Mouse (Mus musculus) MEL (cell line): ENCODE results near the gene Eif4h. TPM values are rescaled to one million over a fixed set of nuclear protein-coding genes. Genes with fewer than 3 reads are reported as not detected.

Experiments used
- DNase-seq: peaks from one replicate; pipeline ENCODE4 v3.0.0; 2011; ENCODE audit warnings: low read depth, low spot score
- H3K27ac ChIP-seq: 2 replicates; pipeline ENCODE4 v1.5.1; 2012; ENCODE audit warnings: low read depth, mild to moderate bottlenecking, control low read depth, low read length, moderate library complexity; ENCODE audit not compliant: control insufficient read depth
- H3K27me3 ChIP-seq, 2 experiments: fragments of 150-350 bp in 1 of 2; sonication (generic) in 1 of 2; 2 replicates each; pipeline ENCODE4 v1.6.1; 2012; ENCODE audit warnings: low read length in 2 of 2, mild to moderate bottlenecking in 2 of 2, improper control_type of control experiment in 1 of 2, moderate library complexity in 1 of 2; ENCODE audit not compliant: insufficient read depth in 2 of 2, control insufficient read depth in 1 of 2
- H3K36me3 ChIP-seq, 2 experiments: 2 replicates each; pipeline ENCODE4 v1.6.1; 2012 to 2014; ENCODE audit warnings: low read length in 2 of 2, improper control_type of control experiment in 1 of 2, inconsistent platforms in 1 of 2, mild to moderate bottlenecking in 1 of 2; ENCODE audit not compliant: insufficient read depth in 2 of 2, control insufficient read depth in 1 of 2
- H3K4me1 ChIP-seq, 2 experiments: fragments of 150-350 bp in 1 of 2; sonication (generic) in 1 of 2; 2 replicates each; pipeline ENCODE4 v1.6.1; 2012; ENCODE audit warnings: low read length in 2 of 2, improper control_type of control experiment in 1 of 2, mild to moderate bottlenecking in 1 of 2; ENCODE audit not compliant: insufficient read depth in 2 of 2, control insufficient read depth in 1 of 2
- H3K4me3 ChIP-seq, 2 experiments: fragments of 150-350 bp in 1 of 2; sonication (generic) in 1 of 2; 2 replicates each; pipeline ENCODE4 v1.5.1; 2012; ENCODE audit warnings: low read depth in 2 of 2, low read length in 2 of 2, mild to moderate bottlenecking in 2 of 2, moderate library complexity in 2 of 2, control low read depth in 1 of 2, improper control_type of control experiment in 1 of 2; ENCODE audit not compliant: control insufficient read depth in 1 of 2, insufficient read depth in 1 of 2
- H3K79me2 ChIP-seq: 2 replicates; pipeline ENCODE4 v1.6.1; 2012; ENCODE audit warnings: mild to moderate bottlenecking, low read length, moderate library complexity; ENCODE audit not compliant: control insufficient read depth, poor library complexity, insufficient read depth
- H3K9ac ChIP-seq: 2 replicates; pipeline ENCODE4 v1.6.1; 2012; ENCODE audit warnings: low read depth, mild to moderate bottlenecking, control low read depth, low read length, moderate library complexity; ENCODE audit not compliant: control insufficient read depth, poor library complexity, severe bottlenecking
- H3K9me3 ChIP-seq: fragments of 150-350 bp; sonication (generic); replicated peaks from 2 replicates; pipeline ENCODE4 v1.6.1; 2012; ENCODE audit warnings: mild to moderate bottlenecking, low read length, improper control_type of control experiment, moderate library complexity; ENCODE audit not compliant: insufficient read depth
- CHD1 ChIP-seq: IDR thresholded peaks from 2 replicates; pipeline ENCODE4 v1.6.1; 2012; ENCODE audit warnings: low read depth, mild to moderate bottlenecking, inconsistent platforms, low read length, improper control_type of control experiment
- E2F4 ChIP-seq: IDR thresholded peaks from 2 replicates; pipeline ENCODE4 v1.6.1; 2011; ENCODE audit warnings: low read depth, low read length, improper control_type of control experiment, borderline replicate concordance
- EP300 ChIP-seq, 2 experiments: IDR thresholded peaks; 2 replicates each; pipeline ENCODE4 v1.6.1; 2011; ENCODE audit warnings: improper control_type of control experiment in 2 of 2, low read length in 2 of 2, low read depth in 1 of 2, mild to moderate bottlenecking in 1 of 2
- ETS1 ChIP-seq: IDR thresholded peaks from 2 replicates; pipeline ENCODE4 v1.6.1; 2012; ENCODE audit warnings: low read depth, mild to moderate bottlenecking, inconsistent platforms, low read length, improper control_type of control experiment, moderate library complexity
- GABPA ChIP-seq: IDR thresholded peaks from 2 replicates; pipeline ENCODE4 v1.6.1; 2012; ENCODE audit warnings: low read depth, mild to moderate bottlenecking, inconsistent platforms, low read length, improper control_type of control experiment, moderate library complexity
- KAT2A ChIP-seq: conservative IDR thresholded peaks from 2 replicates; pipeline ENCODE4 v1.6.1; 2012; ENCODE audit warnings: low read depth, low read length, improper control_type of control experiment, inconsistent platforms
- MAFK ChIP-seq: IDR thresholded peaks from 2 replicates; pipeline ENCODE4 v1.6.1; 2011; ENCODE audit warnings: low read depth, mild to moderate bottlenecking, low read length, improper control_type of control experiment, borderline replicate concordance
- MAX ChIP-seq: IDR thresholded peaks from 2 replicates; pipeline ENCODE4 v1.6.1; 2011; ENCODE audit warnings: low read length, improper control_type of control experiment
- MEF2A ChIP-seq: IDR thresholded peaks from 2 replicates; pipeline ENCODE4 v1.6.1; 2014; ENCODE audit warnings: low read depth, mild to moderate bottlenecking, inconsistent platforms, low read length, improper control_type of control experiment; ENCODE audit not compliant: poor library complexity, insufficient replicate concordance, severe bottlenecking; ENCODE audit errors: extremely low read depth
- POLR2AphosphoS5 ChIP-seq: IDR thresholded peaks from 2 replicates; pipeline ENCODE4 v1.6.1; 2012; ENCODE audit warnings: low read depth, borderline replicate concordance, mild to moderate bottlenecking, inconsistent platforms, low read length, moderate library complexity, mixed read lengths
- TBP ChIP-seq: IDR thresholded peaks from 2 replicates; pipeline ENCODE4 v1.8.0; 2011; ENCODE audit warnings: low read depth, low read length, improper control_type of control experiment
- TCF12 ChIP-seq: IDR thresholded peaks from 2 replicates; pipeline ENCODE4 v1.6.1; 2014; ENCODE audit warnings: low read depth, mild to moderate bottlenecking, inconsistent platforms, low read length, improper control_type of control experiment, moderate library complexity
- USF1 ChIP-seq: IDR thresholded peaks from 2 replicates; pipeline ENCODE4 v1.6.1; 2014; ENCODE audit warnings: low read depth, mild to moderate bottlenecking, inconsistent platforms, low read length, improper control_type of control experiment, moderate library complexity
- ZMIZ1 ChIP-seq: IDR thresholded peaks from 2 replicates; pipeline ENCODE4 v1.6.1; 2012; ENCODE audit warnings: low read depth, mild to moderate bottlenecking, inconsistent platforms, low read length, improper control_type of control experiment, moderate library complexity
- polyA plus RNA-seq, 2 experiments: library from polyadenylated mRNA; stranded (reverse) in 1 of 2; unstranded in 1 of 2; fragments of >175 nt in 1 of 2; fragments of >200 nt in 1 of 2; gene quantifications; 2 replicates each; pipeline versions ENCODE4 v1.2.1 to v1.2.4; 2012; ENCODE audit warnings: low replicate concordance in 2 of 2, low read depth in 1 of 2; ENCODE audit not compliant: insufficient read length in 2 of 2, insufficient read depth in 1 of 2, missing spikeins in 1 of 2
- total RNA-seq: library from RNA; depleted of rRNA; stranded (reverse); fragments of 300-350 nt; gene quantifications from 2 replicates; pipeline ENCODE4 v1.2.3, GENCODE M21; 2012

The Eif4h gene
- total and polyA plus RNA-seq, 3 experiments, result 167 to 515 (median 471) TPM

GRCm38 (mm10) chr5:134593093-134593492, 46.2 kb downstream of the Eif4h start (continued):
- TF ChIP-seq POLR2AphosphoS5 (no peak), KAT2A (no peak)

DNA sequence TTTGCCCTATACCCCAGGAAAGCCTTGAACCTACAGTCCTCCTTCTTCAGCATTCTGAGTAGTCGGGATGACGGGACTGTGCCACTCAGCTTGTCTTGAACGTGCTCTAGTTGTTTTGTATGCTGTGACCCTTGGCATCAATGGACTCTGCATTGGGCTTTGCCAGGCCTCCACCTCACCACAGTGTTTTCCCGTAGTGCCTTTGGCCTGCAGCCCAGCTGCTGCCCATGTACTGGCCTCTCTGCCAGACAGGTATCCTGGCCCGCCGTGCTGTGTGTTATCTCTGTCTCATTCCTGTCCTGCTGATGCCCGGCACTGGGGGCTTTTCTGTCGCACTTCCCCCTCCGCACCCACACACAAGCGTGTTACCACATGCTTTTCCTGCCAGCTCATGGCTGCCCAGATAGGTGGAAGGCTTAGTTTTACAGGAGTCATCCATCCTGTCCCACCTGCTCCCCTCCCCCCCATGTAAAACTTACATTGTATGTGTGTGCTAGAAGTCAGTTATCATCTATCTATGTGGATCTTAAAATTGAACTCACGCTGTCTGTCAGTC, 47.2 kb downstream of the Eif4h start:
- TF ChIP-seq TBP, result no peak
- TF ChIP-seq E2F4, result no peak
- no peak for TF ChIP-seq USF1
- no peak for TF ChIP-seq ETS1
- H3K9ac ChIP-seq, result no peak overlapping the region

GRCm38 (mm10) chr5:134589900-134590299, 49.4 kb downstream of the Eif4h start:
- no peaks in the 10 kb centered on the region for H3K27me3 ChIP-seq
- no peak for TF ChIP-seq MEF2A
- TF ChIP-seq CHD1, result no peak
- TF ChIP-seq EP300 (IDR thresholded peaks at IDR 0.05; ENCODE audit: low read depth in 1 of 2, low read length in 2 of 2), result no peak
- TF ChIP-seq MAX, result no peak
- TF ChIP-seq MAFK, result no peak
- TF ChIP-seq TCF12, result no peak
- no peak for TF ChIP-seq ZMIZ1
- TF ChIP-seq GABPA, result no peak
- TF ChIP-seq E2F4, result no peak
- no peak overlapping the region for H3K27ac ChIP-seq
- peaks cover 11 to 13% of the 10 kb centered on the region in 2 experiments for H3K36me3 ChIP-seq
- H3K9ac ChIP-seq, result no peak overlapping the region
- DNase-seq, result no peak
- H3K4me3 ChIP-seq, result no peak overlapping the region
- H3K4me1 ChIP-seq, result peaks cover 2 to 12% of the 10 kb centered on the region in 2 experiments
- H3K9me3 ChIP-seq, result no peaks in the 10 kb centered on the region
- H3K79me2 ChIP-seq, result peaks cover 15% of the 10 kb centered on the region

More for the DNA sequence above, 47.2 kb downstream of the Eif4h start:
- no peak overlapping the region for H3K27ac ChIP-seq
- H3K4me3 ChIP-seq, result no peak overlapping the region
- no peaks in the 10 kb centered on the region for H3K79me2 ChIP-seq
- no peak for DNase-seq
- no peaks in the 10 kb centered on the region for H3K27me3 ChIP-seq
- peaks cover 0 to 11% of the 10 kb centered on the region in 2 experiments; a peak in 2 of 4 replicates for H3K36me3 ChIP-seq
- H3K4me1 ChIP-seq, result peaks cover 0 to 4% of the 10 kb centered on the region in 2 experiments; a peak in 1 of 4 replicates
- no peaks in the 10 kb centered on the region for H3K9me3 ChIP-seq
